Mouse (Mus musculus) effector memory CD4-positive, alpha-beta T cell, adult 5 months (primary cell): Measurements from ENCODE around the gene Hs3st4. TPM values are rescaled to one million over a fixed set of nuclear protein-coding genes. Genes with fewer than 3 reads are reported as not detected.

Source experiments
- polyA plus RNA-seq: library from polyadenylated mRNA; unstranded; fragments of 100-300 nt; shearing (Covaris generic); gene quantifications from one replicate; pipeline ENCODE4 v1.2.1, GENCODE M21; 2017

Gene Hs3st4
- not detected for polyA plus RNA-seq

DNA sequence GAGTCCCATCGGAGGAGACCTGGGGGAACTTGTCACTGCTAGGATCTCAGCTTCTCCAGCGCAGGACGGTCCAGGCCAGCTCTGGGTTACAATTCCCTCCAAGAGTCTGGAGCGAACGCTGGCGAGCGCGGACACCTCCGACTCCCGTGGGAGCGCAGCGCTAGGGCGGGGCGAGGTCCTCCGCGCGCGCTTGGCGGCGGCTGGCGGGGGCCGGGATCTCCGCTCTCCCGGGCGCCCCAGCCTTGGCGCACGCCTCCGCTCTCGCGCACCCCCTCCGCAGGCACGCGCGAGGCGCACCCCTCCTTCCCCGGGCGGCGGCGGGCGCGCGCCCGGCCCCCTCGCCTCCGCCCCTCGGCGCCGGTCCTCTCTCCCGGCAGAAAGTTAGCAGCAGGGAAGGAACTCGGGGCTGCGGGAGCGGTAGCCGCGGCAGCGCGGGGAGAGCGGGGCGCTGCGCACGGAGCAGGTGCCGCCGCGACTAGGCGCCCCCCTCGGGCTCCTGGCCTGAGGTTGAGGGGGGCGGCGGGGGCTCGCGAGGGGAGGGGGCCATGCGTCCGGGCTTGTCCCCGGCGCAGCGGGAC is at the start of gene Hs3st4:
Gene Hs3st4, plus strand, starts transcription at position 409 of the 578 bp plus-strand sequence.

